Mouse (Mus musculus) heart, embryonic 13.5 days (tissue): ENCODE measurements at regions not wholly inside any gene's neighbourhood (a gene's known extent, or its start where the extent isn't known, plus 50 kb on each side); places are given as distances from the start of the nearest gene placed in this dataset.

ENCODE experiments used
- ATAC-seq: fragments of 200-750 bp; cut with Nextera tagmentation; 2 replicates; pipeline ENCODE4 v1.8.0; 2017; ENCODE audit warnings: moderate TSS enrichment; ENCODE audit not compliant: insufficient number of reproducible peaks, low FRiP score, low TSS enrichment; ENCODE audit errors: extremely low read depth
- H3K27ac ChIP-seq: fragments of 300-500 bp; sonication (generic); replicated peaks from 2 replicates; pipeline ENCODE4 v1.5.1; 2015; ENCODE audit warnings: moderate library complexity, mild to moderate bottlenecking, inconsistent platforms
- H3K27me3 ChIP-seq: fragments of 300-500 bp; sonication (generic); replicated peaks from 2 replicates; pipeline ENCODE4 v1.6.1; 2015; ENCODE audit warnings: mild to moderate bottlenecking, inconsistent platforms
- H3K36me3 ChIP-seq: fragments of 300-500 bp; sonication (generic); 2 replicates; pipeline ENCODE4 v1.6.1; 2015; ENCODE audit warnings: mild to moderate bottlenecking, inconsistent platforms
- H3K4me1 ChIP-seq: fragments of 300-500 bp; sonication (generic); 2 replicates; pipeline ENCODE4 v1.6.1; 2015; ENCODE audit warnings: inconsistent platforms
- H3K4me2 ChIP-seq: fragments of 300-500 bp; sonication (generic); 2 replicates; pipeline ENCODE4 v1.6.1; 2015; ENCODE audit warnings: inconsistent platforms, mild to moderate bottlenecking, moderate library complexity
- H3K4me3 ChIP-seq: fragments of 300-500 bp; sonication (generic); 2 replicates; pipeline ENCODE4 v1.5.1; 2015; ENCODE audit warnings: moderate library complexity, mild to moderate bottlenecking, inconsistent platforms
- H3K9ac ChIP-seq: fragments of 300-500 bp; sonication (generic); 2 replicates; pipeline ENCODE4 v1.6.1; 2015; ENCODE audit warnings: inconsistent platforms, mild to moderate bottlenecking, moderate library complexity
- H3K9me3 ChIP-seq: fragments of 300-500 bp; sonication (generic); 2 replicates; pipeline ENCODE4 v1.6.1; 2016; ENCODE audit warnings: inconsistent platforms
- WGBS: fragments of 180-500 bp; shearing (Covaris S2); methylation state at CpG from one replicate; pipeline ENCODE4 v1.1.7; 2015; ENCODE audit warnings: mixed read lengths; 5-methylcytosine and 5-hydroxymethylcytosine counted together

GRCm38 (mm10) chr14:120721593-120722461 lies 189.2 kb upstream of the Ipo5 start:
- Histone ChIP-seq H3K27ac (no peak overlapping the region), H3K9ac (no peak overlapping the region), H3K4me2 (no peak overlapping the region), H3K36me3 (no peaks in the 10 kb centered on the region), H3K9me3 (no peaks in the 10 kb centered on the region), H3K4me1 (peaks cover 10% of the 10 kb centered on the region), H3K4me3 (no peak overlapping the region), H3K27me3 (no peaks in the 10 kb centered on the region)
- WGBS, result 67% methylated on average over 6 of the region's 6 CpGs
- ATAC-seq, result no peak

DNA sequence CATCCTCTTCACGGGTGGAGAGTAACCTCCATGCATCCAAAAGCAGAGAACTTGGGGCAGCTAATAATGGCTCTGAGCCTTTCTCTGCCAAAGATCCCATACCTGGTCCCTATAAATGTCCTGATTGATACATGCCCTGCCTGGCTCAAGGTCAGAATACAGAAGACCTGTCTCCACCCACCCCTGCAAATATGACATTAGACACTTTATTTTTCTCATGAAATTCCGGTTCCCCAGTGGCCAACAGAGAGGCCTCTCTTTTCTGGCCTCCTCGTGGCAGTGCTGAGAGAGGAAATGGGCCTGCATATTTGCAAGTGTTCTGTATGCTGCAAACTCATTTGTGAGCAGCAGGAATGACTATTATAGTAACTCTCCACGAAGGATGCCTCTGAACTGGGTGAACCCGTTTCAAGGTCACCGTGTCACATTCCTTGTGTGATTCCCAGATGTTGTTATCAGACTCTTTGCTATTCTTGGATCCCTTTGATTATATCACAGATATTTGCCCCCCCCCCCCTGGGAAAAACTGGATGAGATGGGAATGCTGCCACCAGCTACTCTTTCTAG lies 188.4 kb upstream of the Ipo5 start:
- peaks cover 10% of the 10 kb centered on the region for H3K4me1 ChIP-seq
- WGBS, result 44% methylated on average over 6 of the region's 6 CpGs
- no peak overlapping the region for H3K4me3 ChIP-seq
- no peaks in the 10 kb centered on the region for H3K27me3 ChIP-seq
- no peak overlapping the region for H3K9ac ChIP-seq
- H3K9me3 ChIP-seq, result no peaks in the 10 kb centered on the region
- no peak for ATAC-seq
- no peak overlapping the region for H3K27ac ChIP-seq
- H3K4me2 ChIP-seq, result no peak overlapping the region
- no peaks in the 10 kb centered on the region for H3K36me3 ChIP-seq

DNA sequence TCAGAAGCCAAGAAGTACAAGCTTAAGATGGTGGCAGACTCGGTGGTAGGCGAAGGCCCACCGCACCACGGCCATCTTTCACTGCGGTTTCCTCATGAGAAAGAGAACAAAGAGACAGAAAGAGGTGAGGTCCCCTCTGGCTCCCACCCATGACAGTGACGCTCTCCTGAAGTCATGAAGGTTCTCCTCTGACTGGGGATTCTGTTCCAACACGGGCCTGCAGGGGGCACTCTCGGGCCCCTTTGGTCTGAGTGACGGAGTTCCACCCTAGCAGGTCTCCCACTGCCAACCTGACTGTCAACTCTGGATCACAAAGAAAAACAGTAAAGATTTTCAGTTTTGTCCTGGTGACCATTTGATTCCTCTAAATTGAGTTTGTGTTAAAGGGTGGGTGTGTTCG lies 182.9 kb upstream of the Ipo5 start:
- H3K4me1 ChIP-seq, result 0 out of 2 replicates have a peak, but pooled peaks cover 5% of the 10 kb centered on the region
- H3K4me2 ChIP-seq, result no peak overlapping the region
- H3K4me3 ChIP-seq, result no peak overlapping the region
- H3K9me3 ChIP-seq, result no peaks in the 10 kb centered on the region
- H3K27me3 ChIP-seq, result no peaks in the 10 kb centered on the region
- WGBS, result 75% methylated on average over 10 of the region's 10 CpGs
- no peak for ATAC-seq
- H3K9ac ChIP-seq, result no peak overlapping the region
- no peak overlapping the region for H3K27ac ChIP-seq
- no peaks in the 10 kb centered on the region for H3K36me3 ChIP-seq

GRCm38 (mm10) chr14:120730226-120730625 lies 180.8 kb upstream of the Ipo5 start:
- no peak for ATAC-seq
- Histone ChIP-seq H3K36me3 (no peaks in the 10 kb centered on the region), H3K27ac (no peak overlapping the region), H3K4me2 (no peak overlapping the region), H3K27me3 (no peaks in the 10 kb centered on the region), H3K9ac (no peak overlapping the region), H3K4me3 (no peak overlapping the region), H3K4me1 (0 out of 2 replicates have a peak, but pooled peaks cover 5% of the 10 kb centered on the region), H3K9me3 (no peaks in the 10 kb centered on the region)
- WGBS, result 30% methylated on average over 3 of the region's 3 CpGs

DNA sequence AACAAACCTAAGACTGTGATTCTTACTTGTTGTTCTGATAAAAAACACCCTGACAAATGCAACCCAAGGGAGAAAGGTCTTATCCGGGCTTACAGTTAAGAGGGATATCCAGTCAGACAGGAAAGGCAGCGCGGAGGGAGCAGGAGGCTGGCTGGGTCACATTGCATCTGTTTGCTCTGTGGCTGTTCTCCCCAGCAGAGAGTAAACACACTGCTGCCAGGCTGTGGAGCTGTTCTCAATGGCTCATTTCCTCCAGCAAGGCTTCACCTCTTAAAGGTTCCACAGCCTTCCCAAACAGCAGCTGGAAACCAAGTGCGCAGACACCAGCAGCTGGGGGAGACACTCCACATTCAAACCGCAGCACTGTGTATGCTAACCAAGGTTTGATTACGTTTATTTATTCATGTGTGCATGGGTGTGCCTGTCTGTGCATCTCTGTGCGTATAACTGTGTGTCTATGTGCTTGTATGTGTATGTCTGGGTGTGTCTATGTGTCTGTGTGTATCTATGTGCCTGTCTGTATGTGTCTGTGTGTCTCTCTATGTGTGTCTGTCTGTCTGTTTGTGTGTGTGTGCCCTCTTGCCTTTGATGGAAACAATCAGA lies 179.2 kb upstream of the Ipo5 start:
- 56% methylated on average over 7 of the region's 7 CpGs for WGBS
- ATAC-seq, result no peak
- H3K4me1 ChIP-seq, result 0 out of 2 replicates have a peak, but pooled peaks cover 5% of the 10 kb centered on the region
- no peaks in the 10 kb centered on the region for H3K27me3 ChIP-seq
- H3K27ac ChIP-seq, result no peak overlapping the region
- H3K4me2 ChIP-seq, result no peak overlapping the region
- no peaks in the 10 kb centered on the region for H3K36me3 ChIP-seq
- no peaks in the 10 kb centered on the region for H3K9me3 ChIP-seq
- H3K4me3 ChIP-seq, result no peak overlapping the region
- no peak overlapping the region for H3K9ac ChIP-seq

DNA sequence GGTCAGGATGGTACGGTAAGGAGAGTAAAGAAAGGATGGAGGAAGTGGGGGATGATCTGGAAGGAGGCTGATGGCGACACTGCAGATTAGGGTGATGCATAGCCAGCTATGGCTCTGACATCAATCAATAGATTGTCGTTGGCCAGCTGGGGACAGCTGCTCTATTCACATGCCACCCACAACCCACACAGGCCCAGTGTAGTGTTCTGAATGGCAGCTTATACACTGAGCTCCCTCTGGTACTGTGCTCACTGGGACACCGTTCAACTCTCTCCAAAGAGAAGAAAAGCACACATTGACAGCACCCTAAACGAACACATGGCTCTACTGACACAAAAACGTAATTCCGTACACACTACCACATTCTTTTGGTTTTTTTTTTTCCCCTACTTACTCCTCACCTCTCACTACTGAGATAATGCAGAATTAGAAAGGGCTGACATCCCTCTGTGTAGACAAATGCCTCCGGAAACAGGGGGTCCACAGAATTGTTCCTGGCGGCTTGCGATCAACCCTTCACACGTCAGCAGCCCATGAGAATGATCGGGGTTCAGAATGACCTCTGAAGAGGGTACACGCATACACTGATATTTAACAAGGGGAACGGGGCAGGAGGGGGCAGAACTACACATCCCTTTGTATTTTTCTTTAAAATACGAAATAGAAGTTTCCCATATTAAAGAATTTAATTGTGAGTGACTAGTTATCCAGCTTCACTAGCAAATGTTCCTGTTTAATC lies 178.5 kb upstream of the Ipo5 start:
- WGBS, result 52% methylated on average over 15 of the region's 15 CpGs

GRCm38 (mm10) chr14:120741492-120742054 lies 169.5 kb upstream of the Ipo5 start:
- Histone ChIP-seq H3K4me1 (no peaks in the 10 kb centered on the region), H3K27me3 (no peaks in the 10 kb centered on the region), H3K36me3 (no peaks in the 10 kb centered on the region), H3K9me3 (no peaks in the 10 kb centered on the region), H3K4me2 (no peak overlapping the region), H3K9ac (no peak overlapping the region), H3K27ac (no peak overlapping the region), H3K4me3 (no peak overlapping the region)
- WGBS, result 75% methylated on average over 5 of the region's 5 CpGs
- no peak for ATAC-seq

More for the DNA sequence above, 178.5 kb upstream of the Ipo5 start:
- Histone ChIP-seq H3K36me3 (no peaks in the 10 kb centered on the region), H3K27ac (no peak overlapping the region), H3K9ac (no peak overlapping the region), H3K4me2 (no peak overlapping the region), H3K9me3 (no peaks in the 10 kb centered on the region), H3K27me3 (no peaks in the 10 kb centered on the region), H3K4me1 (0 out of 2 replicates have a peak, but pooled peaks cover 5% of the 10 kb centered on the region), H3K4me3 (no peak overlapping the region)
- ATAC-seq, result no peak

- no peak overlapping the region for H3K4me3 ChIP-seq
- peaks cover 5% of the 10 kb centered on the region; the same call in 1 of the 2 replicates for H3K4me1 ChIP-seq
- H3K4me2 ChIP-seq, result no peak overlapping the region
- no peak for ATAC-seq
- H3K36me3 ChIP-seq, result no peaks in the 10 kb centered on the region
- no peak overlapping the region for H3K27ac ChIP-seq
- no peaks in the 10 kb centered on the region for H3K27me3 ChIP-seq
- peaks cover 3% of the 10 kb centered on the region; the same call in 1 of the 2 replicates for H3K9me3 ChIP-seq
- no peak overlapping the region for H3K9ac ChIP-seq
- WGBS, result 62% methylated on average over 1 of the region's 1 CpGs
Observed at GRCm38 (mm10) chr14:120754011-120754410, 157.0 kb upstream of the Ipo5 start.

GRCm38 (mm10) chr14:120755389-120755788 lies 155.6 kb upstream of the Ipo5 start:
- ATAC-seq, result no peak
- H3K4me2 ChIP-seq, result peak overlapping the region; percentile 46
- no peak overlapping the region for H3K9ac ChIP-seq
- no peaks in the 10 kb centered on the region for H3K36me3 ChIP-seq
- H3K9me3 ChIP-seq, result no peaks in the 10 kb centered on the region
- no peak overlapping the region for H3K4me3 ChIP-seq
- 50% methylated on average over 10 of the region's 10 CpGs for WGBS
- peaks cover 5% of the 10 kb centered on the region; the same call in 1 of the 2 replicates for H3K4me1 ChIP-seq
- no peaks in the 10 kb centered on the region for H3K27me3 ChIP-seq
- H3K27ac ChIP-seq, result 0 out of 2 replicates have a peak overlapping the region, but pooled peaks have one; percentile 25

DNA sequence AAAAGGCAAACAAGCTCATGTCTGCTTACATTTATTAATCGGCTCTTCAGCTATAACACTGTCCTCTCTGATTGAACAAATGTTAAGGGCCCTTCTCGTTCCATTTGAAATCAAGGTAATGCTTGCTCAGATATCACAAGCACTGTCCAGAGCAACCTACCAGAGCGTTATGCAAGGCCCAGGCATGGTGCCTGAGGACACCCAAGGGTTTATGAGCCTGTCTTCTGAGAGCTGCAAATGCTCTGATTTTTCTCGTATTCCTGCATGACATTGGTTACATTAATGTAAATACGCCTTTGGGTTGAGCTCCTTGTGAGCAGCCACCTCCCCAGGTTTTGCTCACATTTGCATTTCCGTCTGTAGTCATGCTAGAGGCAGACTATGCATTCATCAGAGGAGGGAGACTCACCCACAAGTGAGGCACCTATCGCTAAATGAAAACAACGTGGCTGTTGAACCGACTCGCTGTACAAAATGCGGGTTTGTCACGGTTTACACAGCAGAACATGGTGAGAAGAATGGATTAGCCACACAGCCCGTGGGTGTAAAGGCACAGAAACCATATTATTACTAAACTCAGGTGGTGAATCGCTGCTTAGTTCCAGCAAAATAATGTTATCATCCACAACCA lies 152.7 kb upstream of the Ipo5 start:
- no peak for ATAC-seq
- no peak overlapping the region for H3K4me2 ChIP-seq
- H3K36me3 ChIP-seq, result no peaks in the 10 kb centered on the region
- WGBS, result 85% methylated on average over 14 of the region's 14 CpGs
- H3K9ac ChIP-seq, result no peak overlapping the region
- H3K9me3 ChIP-seq, result no peaks in the 10 kb centered on the region
- peaks cover 5% of the 10 kb centered on the region; the same call in 1 of the 2 replicates for H3K4me1 ChIP-seq
- no peak overlapping the region for H3K4me3 ChIP-seq
- no peak overlapping the region for H3K27ac ChIP-seq
- H3K27me3 ChIP-seq, result no peaks in the 10 kb centered on the region
